Mouse (Mus musculus): Measurements from ENCODE around the gene Mrgprh. TPM values are rescaled to one million over a fixed set of nuclear protein-coding genes. Genes with fewer than 3 reads are reported as not detected.
A peak's percentile ranks its signal among the peaks of the same experiment; 100 is the strongest.

Gene Mrgprh
- polyA plus RNA-seq, 1 experiment from 2014 or later, result 0.10 TPM

GRCm38 (mm10) chr17:12903372-12904333, 27.8 kb downstream of the Mrgprh start:
- H3K9ac ChIP-seq (ENCODE audit: low read depth, low read length), result no peak overlapping the region
- H3K4me3 ChIP-seq (ENCODE audit: low read depth, low read length), result no peak overlapping the region
- ATAC-seq (replicated peaks; ENCODE audit: insufficient number of reproducible peaks, low FRiP score, low TSS enrichment), result no peak
- H3K9me3 ChIP-seq (replicated peaks; ENCODE audit: control insufficient read depth, low read length), result no peaks in the 10 kb centered on the region
- H3K27ac ChIP-seq (ENCODE audit: low read depth, low read length), result no peak overlapping the region
- H3K4me2 ChIP-seq, result no peak overlapping the region
- no peaks in the 10 kb centered on the region for H3K4me1 ChIP-seq (ENCODE audit: control insufficient read depth, insufficient read depth, low read length)
- no peaks in the 10 kb centered on the region for H3K27me3 ChIP-seq (ENCODE audit: control insufficient read depth, insufficient read depth, low read length)
- WGBS (ENCODE audit: insufficient replicate concordance), result 69% methylated on average over 11 of the region's 12 CpGs
- H3K36me3 ChIP-seq (ENCODE audit: control insufficient read depth, insufficient read depth, low read length), result peaks cover 18% of the 10 kb centered on the region; the same call in 1 of the 2 replicates

GRCm38 (mm10) chr17:12904349-12904748, 28.5 kb downstream of the Mrgprh start:
- H3K27ac ChIP-seq (ENCODE audit: low read depth, low read length), result no peak overlapping the region
- WGBS (ENCODE audit: insufficient replicate concordance), result 82% methylated on average over 1 of the region's 1 CpGs

GRCm38 (mm10) chr17:12905810-12906209, 30.0 kb downstream of the Mrgprh start:
- ATAC-seq (replicated peaks; ENCODE audit: insufficient number of reproducible peaks, low FRiP score, low TSS enrichment), result no peak
- Histone ChIP-seq H3K9ac (ENCODE audit: low read depth, low read length) (no peak overlapping the region), H3K4me3 (ENCODE audit: low read depth, low read length) (no peak overlapping the region), H3K27ac (ENCODE audit: low read depth, low read length) (no peak overlapping the region), H3K27me3 (ENCODE audit: control insufficient read depth, insufficient read depth, low read length) (no peaks in the 10 kb centered on the region), H3K4me1 (ENCODE audit: control insufficient read depth, insufficient read depth, low read length) (no peaks in the 10 kb centered on the region), H3K4me2 (no peak overlapping the region), H3K36me3 (ENCODE audit: control insufficient read depth, insufficient read depth, low read length) (peaks cover 13% of the 10 kb centered on the region), H3K9me3 (replicated peaks; ENCODE audit: control insufficient read depth, low read length) (no peaks in the 10 kb centered on the region)
- WGBS (ENCODE audit: insufficient replicate concordance), result 88% methylated on average over 4 of the region's 4 CpGs

More at GRCm38 (mm10) chr17:12904349-12904748, 28.5 kb downstream of the Mrgprh start:
- Histone ChIP-seq H3K4me1 (ENCODE audit: control insufficient read depth, insufficient read depth, low read length) (no peaks in the 10 kb centered on the region), H3K4me3 (ENCODE audit: low read depth, low read length) (no peak overlapping the region), H3K27me3 (ENCODE audit: control insufficient read depth, insufficient read depth, low read length) (no peaks in the 10 kb centered on the region), H3K36me3 (ENCODE audit: control insufficient read depth, insufficient read depth, low read length) (peaks cover 17% of the 10 kb centered on the region; the same call in 1 of the 2 replicates), H3K9ac (ENCODE audit: low read depth, low read length) (no peak overlapping the region), H3K9me3 (replicated peaks; ENCODE audit: control insufficient read depth, low read length) (no peaks in the 10 kb centered on the region), H3K4me2 (no peak overlapping the region)
- ATAC-seq (replicated peaks; ENCODE audit: insufficient number of reproducible peaks, low FRiP score, low TSS enrichment), result no peak

- WGBS (ENCODE audit: insufficient replicate concordance), result 84% methylated on average over 9 of the region's 9 CpGs
These were observed 30.6 kb downstream of the Mrgprh start for GRCm38 (mm10) chr17:12906436-12906835.

GRCm38 (mm10) chr17:12909361-12910280, 33.8 kb downstream of the Mrgprh start, which contains the start of gene Pnldc1:
Gene Pnldc1 (minus strand): TSS chr17:12910230.
- Histone ChIP-seq H3K27me3 (ENCODE audit: control insufficient read depth, insufficient read depth, low read length) (no peaks in the 10 kb centered on the region), H3K36me3 (ENCODE audit: control insufficient read depth, insufficient read depth, low read length) (peaks cover 28% of the 10 kb centered on the region), H3K9me3 (replicated peaks; ENCODE audit: control insufficient read depth, low read length) (no peaks in the 10 kb centered on the region), H3K27ac (ENCODE audit: low read depth, low read length) (no peak within 1 kb of the TSS), H3K9ac (ENCODE audit: low read depth, low read length) (no peak within 1 kb of the TSS), H3K4me1 (ENCODE audit: control insufficient read depth, insufficient read depth, low read length) (peaks cover under 1% of the 10 kb centered on the region; the same call in 1 of the 2 replicates), H3K4me3 (ENCODE audit: low read depth, low read length) (no peak within 1 kb of the TSS), H3K4me2 (no peak within 1 kb of the TSS)
- no peak for ATAC-seq (replicated peaks; ENCODE audit: insufficient number of reproducible peaks, low FRiP score, low TSS enrichment)
- 70% methylated on average over 35 of the region's 35 CpGs for WGBS (ENCODE audit: insufficient replicate concordance)

More at GRCm38 (mm10) chr17:12906436-12906835, 30.6 kb downstream of the Mrgprh start:
- H3K4me3 ChIP-seq (ENCODE audit: low read depth, low read length), result no peak overlapping the region
- H3K4me2 ChIP-seq, result no peak overlapping the region
- H3K36me3 ChIP-seq (ENCODE audit: control insufficient read depth, insufficient read depth, low read length), result peaks cover 14% of the 10 kb centered on the region
- no peaks in the 10 kb centered on the region for H3K9me3 ChIP-seq (replicated peaks; ENCODE audit: control insufficient read depth, low read length)
- no peaks in the 10 kb centered on the region for H3K27me3 ChIP-seq (ENCODE audit: control insufficient read depth, insufficient read depth, low read length)
- H3K4me1 ChIP-seq (ENCODE audit: control insufficient read depth, insufficient read depth, low read length), result no peaks in the 10 kb centered on the region
- H3K27ac ChIP-seq (ENCODE audit: low read depth, low read length), result no peak overlapping the region
- ATAC-seq (replicated peaks; ENCODE audit: insufficient number of reproducible peaks, low FRiP score, low TSS enrichment), result no peak
- H3K9ac ChIP-seq (ENCODE audit: low read depth, low read length), result no peak overlapping the region

GRCm38 (mm10) chr17:12910391-12910790, 34.6 kb downstream of the Mrgprh start:
- Histone ChIP-seq H3K9ac (ENCODE audit: low read depth, low read length) (no peak overlapping the region), H3K27me3 (ENCODE audit: control insufficient read depth, insufficient read depth, low read length) (no peaks in the 10 kb centered on the region), H3K4me2 (no peak overlapping the region), H3K36me3 (ENCODE audit: control insufficient read depth, insufficient read depth, low read length) (peaks cover 28% of the 10 kb centered on the region), H3K27ac (ENCODE audit: low read depth, low read length) (no peak overlapping the region), H3K9me3 (replicated peaks; ENCODE audit: control insufficient read depth, low read length) (no peaks in the 10 kb centered on the region), H3K4me3 (ENCODE audit: low read depth, low read length) (no peak overlapping the region), H3K4me1 (ENCODE audit: control insufficient read depth, insufficient read depth, low read length) (peaks cover 5% of the 10 kb centered on the region; the same call in 1 of the 2 replicates)
- ATAC-seq (replicated peaks; ENCODE audit: insufficient number of reproducible peaks, low FRiP score, low TSS enrichment), result no peak
- WGBS (ENCODE audit: insufficient replicate concordance), result 88% methylated on average over 8 of the region's 8 CpGs

- ATAC-seq (replicated peaks; ENCODE audit: insufficient number of reproducible peaks, low FRiP score, low TSS enrichment), result no peak
- WGBS (ENCODE audit: insufficient replicate concordance), result 1% methylated on average over 18 of the region's 18 CpGs
- Histone ChIP-seq H3K27me3 (ENCODE audit: control insufficient read depth, insufficient read depth, low read length) (no peaks in the 10 kb centered on the region), H3K4me3 (ENCODE audit: low read depth, low read length) (peak within 1 kb of the TSS; percentile 96), H3K4me2 (peak within 1 kb of the TSS; percentile 87), H3K9ac (ENCODE audit: low read depth, low read length) (peak within 1 kb of the TSS; percentile 99), H3K36me3 (ENCODE audit: control insufficient read depth, insufficient read depth, low read length) (peaks cover 41% of the 10 kb centered on the region), H3K27ac (ENCODE audit: low read depth, low read length) (peak within 1 kb of the TSS; percentile 94), H3K4me1 (ENCODE audit: control insufficient read depth, insufficient read depth, low read length) (peaks cover 5% of the 10 kb centered on the region; the same call in 1 of the 2 replicates), H3K9me3 (replicated peaks; ENCODE audit: control insufficient read depth, low read length) (no peaks in the 10 kb centered on the region)
These were observed 39.6 kb downstream of the Mrgprh start, which contains the start of gene Tcp1 for GRCm38 (mm10) chr17:12915488-12915880. Gene Tcp1 (plus strand): TSS chr17:12915701.
